Mouse (Mus musculus) frontal cortex, adult (tissue): Measurements from ENCODE around the gene Panx1.
A peak's percentile ranks its signal among the peaks of the same experiment; 100 is the strongest.

Experiments
- ATAC-seq: cut with Nextera tagmentation; 2 replicates; pipeline ENCODE4 v1.9.2; 2017; ENCODE audit warnings: mild to moderate bottlenecking, moderate library complexity, mixed read lengths; ENCODE audit not compliant: low TSS enrichment

Gene Panx1

GRCm38 (mm10) chr9:15023049-15023448 lies 22.2 kb downstream of the Panx1 start:
- no peak for ATAC-seq

GRCm38 (mm10) chr9:15021156-15021555 lies 24.1 kb downstream of the Panx1 start:
- ATAC-seq = peak; percentile 77

- peak; percentile 13; the same call in 1 of the 2 replicates for ATAC-seq
Observed at GRCm38 (mm10) chr9:15020561-15021080, 24.7 kb downstream of the Panx1 start.

GRCm38 (mm10) chr9:15018756-15019131 lies 26.5 kb downstream of the Panx1 start:
- no peak; the same call in 1 of the 2 replicates for ATAC-seq

GRCm38 (mm10) chr9:15017791-15018755 lies 27.2 kb downstream of the Panx1 start:
- ATAC-seq = peak; percentile 52

GRCm38 (mm10) chr9:15015223-15015956 lies 29.9 kb downstream of the Panx1 start:
- peak; percentile 76 for ATAC-seq

- no peak for ATAC-seq
Observed at GRCm38 (mm10) chr9:15007566-15007965, 37.7 kb downstream of the Panx1 start.

GRCm38 (mm10) chr9:15004298-15004685 lies 41.0 kb downstream of the Panx1 start:
- ATAC-seq = no peak

GRCm38 (mm10) chr9:15003676-15004297 lies 41.5 kb downstream of the Panx1 start:
- ATAC-seq = no peak; the same call in 1 of the 2 replicates

- ATAC-seq = no peak
Observed at GRCm38 (mm10) chr9:15002995-15003613, 42.2 kb downstream of the Panx1 start.

GRCm38 (mm10) chr9:14998790-14999189 lies 46.5 kb downstream of the Panx1 start:
- peak; percentile 54 for ATAC-seq

- ATAC-seq = peak; percentile 78
Observed at GRCm38 (mm10) chr9:14997271-14998055, 47.8 kb downstream of the Panx1 start.

- ATAC-seq = no peak
Observed at GRCm38 (mm10) chr9:14995525-14995924, 49.8 kb downstream of the Panx1 start.

GRCm38 (mm10) chr9:14988606-14989293 lies 56.5 kb downstream of the Panx1 start:
- no peak for ATAC-seq

GRCm38 (mm10) chr9:14983141-14983540 lies 62.1 kb downstream of the Panx1 start:
- no peak for ATAC-seq

GRCm38 (mm10) chr9:14982683-14983082 lies 62.6 kb downstream of the Panx1 start:
- ATAC-seq = no peak

GRCm38 (mm10) chr9:14981539-14982155 lies 63.6 kb downstream of the Panx1 start:
- ATAC-seq = peak; percentile 98

GRCm38 (mm10) chr9:14974251-14975232 lies 70.7 kb downstream of the Panx1 start:
- no peak for ATAC-seq
